Mouse (Mus musculus) kidney, postnatal 0 days (tissue): ENCODE results near the gene Clip2. TPM values are rescaled to one million over a fixed set of nuclear protein-coding genes. Genes with fewer than 3 reads are reported as not detected.

Source experiments
- ATAC-seq: fragments of 200-750 bp; cut with Nextera tagmentation; replicated peaks from 2 replicates; pipeline ENCODE4 v1.8.0; 2017; ENCODE audit warnings: low read depth, moderate number of reproducible peaks, moderate TSS enrichment, moderate library complexity; ENCODE audit not compliant: low FRiP score
- DNase-seq: peaks from one replicate; pipeline ENCODE4 v3.0.0-alpha.2; 2016; ENCODE audit warnings: low spot score
- H3K27ac ChIP-seq: fragments of 300-500 bp; sonication (generic); 2 replicates; pipeline ENCODE4 v1.5.1; 2014; ENCODE audit warnings: mild to moderate bottlenecking
- H3K27me3 ChIP-seq: fragments of 300-500 bp; sonication (generic); 2 replicates; pipeline ENCODE4 v1.6.1; 2014; ENCODE audit warnings: low read length, mixed read lengths; ENCODE audit not compliant: insufficient read depth
- H3K36me3 ChIP-seq: fragments of 300-500 bp; sonication (generic); 2 replicates; pipeline ENCODE4 v1.6.1; 2014; ENCODE audit warnings: low read length, mixed read lengths; ENCODE audit not compliant: insufficient read depth
- H3K4me1 ChIP-seq: fragments of 300-500 bp; sonication (generic); replicated peaks from 2 replicates; pipeline ENCODE4 v1.6.1; 2014; ENCODE audit warnings: antibody characterized with exemption, low read length, mixed read lengths; ENCODE audit not compliant: insufficient read depth
- H3K4me2 ChIP-seq: fragments of 300-500 bp; sonication (generic); 2 replicates; pipeline ENCODE4 v1.6.1; 2014; ENCODE audit warnings: mild to moderate bottlenecking, low read length, moderate library complexity, mixed read lengths
- H3K4me3 ChIP-seq: fragments of 300-500 bp; sonication (generic); replicated peaks from 2 replicates; pipeline ENCODE4 v1.5.1; 2014; ENCODE audit warnings: low read depth, low read length
- H3K9ac ChIP-seq: fragments of 300-500 bp; sonication (generic); 2 replicates; pipeline ENCODE4 v1.6.1; 2014; ENCODE audit warnings: low read depth, low read length
- H3K9me3 ChIP-seq: fragments of 300-500 bp; sonication (generic); replicated peaks from 2 replicates; pipeline ENCODE4 v1.6.1; 2016; ENCODE audit warnings: low read length, inconsistent platforms, mixed read lengths
- CTCF ChIP-seq: IDR thresholded peaks from 2 replicates; pipeline ENCODE4 v1.5.1; 2016; ENCODE audit warnings: antibody characterized with exemption, low read depth, mild to moderate bottlenecking, moderate library complexity
- WGBS: fragments of 180-500 bp; shearing (Covaris S2); extraction: QIAGEN DNeasy Blood & Tissue Kit; methylation state at CpG from one replicate; pipeline ENCODE4 v1.1.7; 2014; 5-methylcytosine and 5-hydroxymethylcytosine counted together
- polyA plus RNA-seq: library from polyadenylated mRNA; unstranded; fragments of >200 nt; fragmentation: Nextera tagmentation; extraction: Ambion mirVana; gene quantifications from 2 replicates; pipeline ENCODE4 v1.2.1, GENCODE M21; 2015

Clip2 gene
- polyA plus RNA-seq, 1 experiment from 2014 or later = 3.3 TPM

DNA sequence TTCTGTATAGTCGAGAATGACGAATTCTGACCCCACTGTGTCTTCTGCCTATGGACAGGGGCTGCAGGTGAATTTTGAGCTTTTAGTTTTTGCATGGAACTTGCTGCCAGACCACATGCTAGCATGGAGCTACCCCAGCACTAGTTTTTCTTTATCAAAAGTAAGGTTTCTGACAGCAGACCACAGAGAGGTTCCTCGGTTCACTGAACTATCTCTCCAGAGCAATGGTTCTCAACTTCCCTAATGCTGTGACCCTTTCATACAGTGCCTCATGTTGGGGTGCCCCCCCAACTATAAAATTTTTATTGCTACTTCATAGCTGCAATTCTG lies 31.6 kb upstream of the Clip2 start:
- TF ChIP-seq CTCF = no peak
- no peak overlapping the region for H3K4me2 ChIP-seq
- WGBS = 76% methylated on average over 3 of the region's 3 CpGs
- no peaks in the 10 kb centered on the region for H3K4me1 ChIP-seq
- ATAC-seq (no peak), DNase-seq (no peak)
- H3K27ac ChIP-seq = no peak overlapping the region
- no peak overlapping the region for H3K4me3 ChIP-seq
- H3K9me3 ChIP-seq = no peaks in the 10 kb centered on the region
- 0 out of 2 replicates have a peak, but pooled peaks cover 2% of the 10 kb centered on the region for H3K36me3 ChIP-seq
- no peak overlapping the region for H3K9ac ChIP-seq
- H3K27me3 ChIP-seq = no peaks in the 10 kb centered on the region

DNA sequence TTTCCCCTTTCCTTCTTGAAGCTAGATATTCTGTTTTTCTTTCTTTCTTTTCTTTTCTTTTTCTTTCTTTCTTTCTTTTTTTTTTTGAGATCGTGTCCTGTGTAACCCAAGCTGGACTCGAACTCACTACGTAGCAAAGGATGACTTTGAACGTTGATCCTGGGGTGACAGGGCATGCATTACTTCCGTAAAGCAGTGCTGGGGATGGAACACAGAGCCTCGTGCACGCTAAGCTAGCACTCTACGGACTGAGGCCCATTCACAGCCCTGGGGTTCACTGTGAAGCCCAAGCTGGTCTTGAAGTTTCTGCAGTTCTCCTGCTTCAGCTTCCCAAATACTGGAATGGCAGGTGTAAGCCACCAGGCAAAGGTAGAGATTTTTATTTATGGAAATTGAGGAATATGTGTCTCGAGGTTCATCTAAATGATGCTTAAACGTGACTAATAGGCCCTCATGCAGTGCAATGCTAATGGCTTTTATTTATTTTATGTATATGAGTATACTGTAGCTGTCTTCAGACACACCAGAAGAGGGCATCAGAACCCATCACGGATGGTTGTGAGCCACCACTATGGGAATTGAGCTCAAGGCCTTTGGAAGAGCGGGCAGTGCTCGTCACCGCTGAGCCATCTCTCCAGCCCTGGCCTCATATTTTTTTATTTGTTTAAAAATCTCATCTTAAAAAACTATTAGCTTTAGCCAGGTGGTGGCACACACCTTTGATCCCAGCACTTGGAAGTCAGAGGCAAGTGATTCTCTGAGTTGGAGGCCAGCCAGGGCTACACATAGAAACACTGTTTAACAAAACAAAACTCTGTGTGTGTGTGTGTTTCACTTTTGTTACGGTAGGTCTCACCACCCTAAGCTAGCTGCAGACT lies 31.0 kb upstream of the Clip2 start:
- TF ChIP-seq CTCF = no peak
- Histone ChIP-seq H3K36me3 (0 out of 2 replicates have a peak, but pooled peaks cover 2% of the 10 kb centered on the region), H3K9ac (peak overlapping the region; percentile 76), H3K4me2 (peak overlapping the region; percentile 60), H3K27me3 (no peaks in the 10 kb centered on the region), H3K4me1 (no peaks in the 10 kb centered on the region), H3K4me3 (peak overlapping the region; percentile 88), H3K9me3 (no peaks in the 10 kb centered on the region), H3K27ac (no peak overlapping the region)
- ATAC-seq (no peak), DNase-seq (no peak)
- 28% methylated on average over 15 of the region's 15 CpGs for WGBS

DNA sequence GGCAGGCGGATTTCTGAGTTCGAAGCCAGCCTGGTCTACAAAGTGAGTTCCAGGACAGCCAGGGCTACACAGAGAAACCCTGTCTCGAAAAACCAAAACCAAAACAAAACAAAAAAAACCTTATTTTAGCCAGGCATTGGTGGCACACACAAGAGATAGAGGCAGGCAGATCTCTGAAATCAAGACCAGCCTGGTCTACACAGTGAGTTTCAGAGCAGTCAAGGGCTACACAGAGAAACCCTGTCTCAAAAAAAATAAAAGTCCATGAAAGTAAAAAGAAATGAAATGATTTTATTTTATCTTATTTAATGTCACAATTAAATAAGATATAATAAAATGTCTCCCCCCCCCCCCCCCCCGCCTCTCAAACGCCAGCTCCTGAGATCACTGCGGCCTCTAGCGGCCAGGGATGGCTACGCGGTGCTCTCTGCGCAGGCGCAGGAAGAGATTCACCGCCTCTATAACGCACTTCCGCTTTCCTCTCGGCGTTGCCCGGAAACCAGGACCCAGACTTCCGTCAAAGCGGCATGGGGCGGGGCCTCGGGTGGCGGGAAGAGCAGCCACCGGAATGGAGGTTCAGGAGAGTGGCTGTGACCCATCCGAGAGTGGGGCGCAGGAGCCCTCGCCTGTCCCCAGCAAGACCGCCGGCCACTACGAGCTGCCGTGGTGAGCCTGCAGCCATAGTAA lies 30.1 kb upstream of the Clip2 start:
- no peaks in the 10 kb centered on the region for H3K27me3 ChIP-seq
- H3K4me2 ChIP-seq = peak overlapping the region; percentile 60
- H3K9me3 ChIP-seq = no peaks in the 10 kb centered on the region
- TF ChIP-seq CTCF = peak; percentile 82
- H3K9ac ChIP-seq = peak overlapping the region; percentile 76
- peak; percentile 99 for DNase-seq
- no peaks in the 10 kb centered on the region for H3K4me1 ChIP-seq
- peak overlapping the region; percentile 88 for H3K4me3 ChIP-seq
- 8% methylated on average over 28 of the region's 30 CpGs for WGBS
- H3K27ac ChIP-seq = no peak overlapping the region
- ATAC-seq = peak; percentile 88
- H3K36me3 ChIP-seq = 0 out of 2 replicates have a peak, but pooled peaks cover 2% of the 10 kb centered on the region

DNA sequence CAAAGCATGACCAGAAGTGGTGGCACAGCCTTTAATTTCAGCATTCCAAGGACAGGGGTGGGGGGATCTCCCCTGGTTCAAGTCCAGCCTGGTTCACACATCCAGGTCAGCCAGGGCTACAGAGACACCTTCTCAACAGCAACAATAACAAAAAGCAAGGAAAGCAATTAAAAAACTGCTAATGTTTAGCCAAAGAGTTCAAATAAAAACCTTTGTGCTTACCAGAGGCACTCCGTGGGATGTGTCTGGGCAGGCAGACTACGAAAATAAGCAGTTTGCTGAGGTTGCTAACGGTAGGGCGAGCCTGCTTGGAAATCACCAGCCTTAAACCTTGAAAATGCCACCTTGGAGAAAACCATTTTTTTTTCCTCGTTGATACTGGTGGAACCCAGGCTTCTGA lies 28.9 kb upstream of the Clip2 start, which contains the start of gene Rfc2:
Gene Rfc2, plus strand, starts transcription at position 221 of the 400 bp plus-strand sequence.
- Histone ChIP-seq H3K27ac (peak within 1 kb of the TSS; percentile 63), H3K36me3 (no peaks in the 10 kb centered on the region), H3K9me3 (no peaks in the 10 kb centered on the region), H3K4me3 (no peak within 1 kb of the TSS), H3K4me1 (no peaks in the 10 kb centered on the region), H3K27me3 (no peaks in the 10 kb centered on the region), H3K4me2 (no peak within 1 kb of the TSS), H3K9ac (no peak within 1 kb of the TSS)
- WGBS = 52% methylated on average over 5 of the region's 5 CpGs
- no peak for ATAC-seq
- no peak for DNase-seq
- no peak for TF ChIP-seq CTCF

DNA sequence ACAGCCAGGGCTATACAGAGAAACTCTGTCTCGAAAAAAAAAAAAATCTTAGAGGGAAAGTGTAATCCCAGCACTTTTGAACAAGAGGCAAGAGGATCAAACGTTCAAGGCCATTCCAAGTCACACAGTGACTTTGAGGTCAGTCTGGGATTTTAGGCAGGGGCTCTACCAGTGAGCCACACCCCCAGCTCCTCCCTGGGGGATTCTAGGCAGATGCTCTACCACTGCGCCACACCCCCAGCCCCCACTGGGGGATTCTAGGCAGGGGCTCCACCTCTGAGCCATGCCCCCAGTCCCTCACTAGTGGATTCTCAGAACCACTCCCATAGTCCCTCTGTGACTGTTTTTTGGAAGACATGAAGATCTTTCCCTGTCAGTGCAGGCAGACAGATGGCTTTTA lies 26.9 kb upstream of the Clip2 start:
- TF ChIP-seq CTCF = no peak
- no peaks in the 10 kb centered on the region for H3K4me1 ChIP-seq
- H3K27me3 ChIP-seq = no peaks in the 10 kb centered on the region
- H3K9me3 ChIP-seq = no peaks in the 10 kb centered on the region
- H3K27ac ChIP-seq = no peak overlapping the region
- no peak overlapping the region for H3K4me2 ChIP-seq
- ATAC-seq (no peak), DNase-seq (no peak)
- H3K9ac ChIP-seq = no peak overlapping the region
- no peak overlapping the region for H3K4me3 ChIP-seq
- WGBS = 61% methylated on average over 3 of the region's 3 CpGs
- no peaks in the 10 kb centered on the region for H3K36me3 ChIP-seq

DNA sequence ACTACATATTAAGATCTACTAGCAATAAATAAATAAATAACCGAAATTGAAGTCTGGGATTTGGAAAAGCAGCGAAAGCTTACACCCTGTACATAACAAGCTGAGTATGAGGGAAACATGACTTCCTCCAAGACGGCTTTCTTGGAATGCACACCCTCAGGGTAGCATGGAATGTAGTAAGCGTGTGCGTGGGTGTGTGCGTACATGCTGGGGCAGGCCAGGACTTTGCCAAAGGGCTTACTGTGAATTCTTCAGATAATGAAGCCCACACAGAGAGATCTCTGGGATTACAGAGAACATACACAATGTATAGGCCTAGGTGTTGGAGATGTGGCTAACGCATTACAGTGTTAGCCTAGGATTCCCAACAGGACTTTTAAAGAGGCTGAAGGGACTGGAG lies 25.3 kb upstream of the Clip2 start:
- ATAC-seq (no peak), DNase-seq (no peak)
- H3K9me3 ChIP-seq = no peaks in the 10 kb centered on the region
- 77% methylated on average over 7 of the region's 7 CpGs for WGBS
- TF ChIP-seq CTCF = no peak
- H3K27me3 ChIP-seq = no peaks in the 10 kb centered on the region
- no peak overlapping the region for H3K9ac ChIP-seq
- no peaks in the 10 kb centered on the region for H3K36me3 ChIP-seq
- H3K4me1 ChIP-seq = peaks cover 5% of the 10 kb centered on the region; the same call in 1 of the 2 replicates
- H3K4me3 ChIP-seq = no peak overlapping the region
- H3K27ac ChIP-seq = no peak overlapping the region
- no peak overlapping the region for H3K4me2 ChIP-seq
